Mouse (Mus musculus) G1E (cell line): ENCODE data around the gene Mtmr14.

ENCODE experiments used
- CTCF ChIP-seq: IDR thresholded peaks from 2 replicates; pipeline ENCODE4 v1.5.1; 2012; ENCODE audit warnings: low read depth, low read length, inconsistent platforms, mixed read lengths
- GATA1 ChIP-seq: IDR thresholded peaks from 2 replicates; pipeline ENCODE4 v1.6.1; 2012; ENCODE audit warnings: borderline replicate concordance, low read length, inconsistent platforms, mixed read lengths
- GATA2 ChIP-seq: IDR thresholded peaks from 2 replicates; pipeline ENCODE4 v1.6.1; 2012; ENCODE audit warnings: low read depth, low read length, inconsistent platforms, borderline replicate concordance

DNA sequence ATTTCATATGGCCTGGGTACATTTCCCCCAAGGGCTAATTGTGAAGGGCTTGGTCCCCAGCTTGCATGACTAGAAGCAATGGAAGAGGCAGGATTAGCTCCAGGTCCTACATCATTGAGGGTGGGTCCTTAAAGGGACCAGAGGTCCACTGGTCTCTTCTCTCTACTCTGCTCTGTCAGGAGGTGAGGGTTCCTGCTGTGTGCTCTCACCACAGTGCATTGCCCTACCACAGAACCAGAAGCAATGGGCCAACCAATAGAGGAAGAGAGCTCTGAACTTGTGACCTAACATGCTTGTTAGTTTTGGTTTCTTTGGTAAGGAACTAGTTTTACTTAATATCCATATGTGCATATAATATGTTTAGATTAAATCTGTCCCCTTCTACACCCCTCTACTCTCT lies 10.9 kb upstream of the Mtmr14 start:
- TF ChIP-seq CTCF, result no peak
- no peak for TF ChIP-seq GATA1
- no peak for TF ChIP-seq GATA2
